Mouse (Mus musculus): ENCODE measurements around the gene Plcb2. TPM values are rescaled to one million over a fixed set of nuclear protein-coding genes. Genes with fewer than 3 reads are reported as not detected.

The Plcb2 gene
- polyA plus RNA-seq, 1 experiment from 2014 or later: 1.5 TPM

GRCm38 (mm10) chr2:118686693-118687092, 41.5 kb downstream of the Plcb2 start:
- no peak overlapping the region for H3K27ac ChIP-seq (ENCODE audit: low read depth)
- DNase-seq (no peak), ATAC-seq (ENCODE audit: insufficient read depth) (no peak)
- H3K27me3 ChIP-seq (ENCODE audit: insufficient read depth, low read length): no peaks in the 10 kb centered on the region
- H3K4me2 ChIP-seq: no peak overlapping the region
- no peaks in the 10 kb centered on the region for H3K9me3 ChIP-seq (ENCODE audit: low read depth, low read length)
- no peaks in the 10 kb centered on the region for H3K4me1 ChIP-seq (ENCODE audit: insufficient read depth)
- TF ChIP-seq CTCF (IDR thresholded peaks at IDR 0.05; ENCODE audit: low read depth): no peak
- H3K36me3 ChIP-seq (ENCODE audit: insufficient read depth): no peaks in the 10 kb centered on the region
- H3K4me3 ChIP-seq (ENCODE audit: low read depth, low read length): no peak overlapping the region
- H3K9ac ChIP-seq: no peak overlapping the region
- 49% methylated on average over 8 of the region's 8 CpGs for WGBS

- Histone ChIP-seq H3K27ac (ENCODE audit: low read depth) (no peak overlapping the region), H3K27me3 (ENCODE audit: insufficient read depth, low read length) (no peaks in the 10 kb centered on the region), H3K36me3 (ENCODE audit: insufficient read depth) (no peaks in the 10 kb centered on the region), H3K4me3 (ENCODE audit: low read depth, low read length) (no peak overlapping the region), H3K9ac (no peak overlapping the region), H3K4me2 (no peak overlapping the region), H3K4me1 (ENCODE audit: insufficient read depth) (no peaks in the 10 kb centered on the region), H3K9me3 (ENCODE audit: low read depth, low read length) (no peaks in the 10 kb centered on the region)
- 74% methylated on average over 4 of the region's 4 CpGs for whole genome bisulfite sequencing
- TF ChIP-seq CTCF (IDR thresholded peaks at IDR 0.05; ENCODE audit: low read depth): no peak
- DNase-seq: no peak
- no peak for ATAC-seq (ENCODE audit: insufficient read depth)
Observed at GRCm38 (mm10) chr2:118685088-118685487, 43.1 kb downstream of the Plcb2 start.

- Histone ChIP-seq H3K4me2 (no peak overlapping the region), H3K27me3 (ENCODE audit: insufficient read depth, low read length) (peaks cover 13% of the 10 kb centered on the region), H3K9ac (no peak overlapping the region), H3K36me3 (ENCODE audit: insufficient read depth) (no peaks in the 10 kb centered on the region), H3K4me3 (ENCODE audit: low read depth, low read length) (no peak overlapping the region), H3K4me1 (ENCODE audit: insufficient read depth) (0 out of 2 replicates have a peak, but pooled peaks cover under 1% of the 10 kb centered on the region), H3K27ac (ENCODE audit: low read depth) (no peak overlapping the region), H3K9me3 (ENCODE audit: low read depth, low read length) (no peaks in the 10 kb centered on the region)
- DNase-seq (peak; percentile 51), ATAC-seq (ENCODE audit: insufficient read depth) (peak; percentile 39; the same call in 1 of the 2 replicates)
- WGBS: 29% methylated on average over 8 of the region's 8 CpGs
- no peak for TF ChIP-seq CTCF (IDR thresholded peaks at IDR 0.05; ENCODE audit: low read depth)
Observed at GRCm38 (mm10) chr2:118682544-118683260, 45.5 kb downstream of the Plcb2 start.

- Histone ChIP-seq H3K4me2 (no peak overlapping the region), H3K27me3 (ENCODE audit: insufficient read depth, low read length) (peaks cover 30% of the 10 kb centered on the region), H3K36me3 (ENCODE audit: insufficient read depth) (no peaks in the 10 kb centered on the region), H3K4me1 (ENCODE audit: insufficient read depth) (0 out of 2 replicates have a peak, but pooled peaks cover 7% of the 10 kb centered on the region), H3K27ac (ENCODE audit: low read depth) (no peak overlapping the region), H3K9ac (no peak overlapping the region), H3K9me3 (ENCODE audit: low read depth, low read length) (no peaks in the 10 kb centered on the region), H3K4me3 (ENCODE audit: low read depth, low read length) (no peak overlapping the region)
- DNase-seq (no peak), ATAC-seq (ENCODE audit: insufficient read depth) (no peak)
- WGBS: 79% methylated on average over 6 of the region's 6 CpGs
- TF ChIP-seq CTCF (IDR thresholded peaks at IDR 0.05; ENCODE audit: low read depth): no peak
Observed at GRCm38 (mm10) chr2:118680926-118681325, 47.3 kb downstream of the Plcb2 start.

- H3K4me1 ChIP-seq (ENCODE audit: insufficient read depth): 0 out of 2 replicates have a peak, but pooled peaks cover 7% of the 10 kb centered on the region
- ATAC-seq (ENCODE audit: insufficient read depth): no peak
- H3K9me3 ChIP-seq (ENCODE audit: low read depth, low read length): no peaks in the 10 kb centered on the region
- H3K27me3 ChIP-seq (ENCODE audit: insufficient read depth, low read length): peaks cover 42% of the 10 kb centered on the region
- H3K9ac ChIP-seq: no peak overlapping the region
- H3K4me2 ChIP-seq: no peak overlapping the region
- H3K27ac ChIP-seq (ENCODE audit: low read depth): no peak overlapping the region
- TF ChIP-seq CTCF (IDR thresholded peaks at IDR 0.05; ENCODE audit: low read depth): no peak
- H3K4me3 ChIP-seq (ENCODE audit: low read depth, low read length): no peak overlapping the region
- no peaks in the 10 kb centered on the region for H3K36me3 ChIP-seq (ENCODE audit: insufficient read depth)
- DNase-seq: no peak
- 53% methylated on average over 3 of the region's 3 CpGs for WGBS
Observed at GRCm38 (mm10) chr2:118679577-118679976, 48.7 kb downstream of the Plcb2 start.

- peaks cover 57% of the 10 kb centered on the region for H3K27me3 ChIP-seq (ENCODE audit: insufficient read depth, low read length)
- H3K4me3 ChIP-seq (ENCODE audit: low read depth, low read length): peak overlapping the region; percentile 49
- DNase-seq: peak; percentile 33
- H3K36me3 ChIP-seq (ENCODE audit: insufficient read depth): no peaks in the 10 kb centered on the region
- TF ChIP-seq CTCF (IDR thresholded peaks at IDR 0.05; ENCODE audit: low read depth): no peak
- ATAC-seq (ENCODE audit: insufficient read depth): peak; percentile 33; the same call in 1 of the 2 replicates
- H3K4me1 ChIP-seq (ENCODE audit: insufficient read depth): 0 out of 2 replicates have a peak, but pooled peaks cover 7% of the 10 kb centered on the region
- H3K9me3 ChIP-seq (ENCODE audit: low read depth, low read length): no peaks in the 10 kb centered on the region
- H3K27ac ChIP-seq (ENCODE audit: low read depth): no peak overlapping the region
- 5% methylated on average over 4 of the region's 4 CpGs for WGBS
- H3K4me2 ChIP-seq: peak overlapping the region; percentile 92
- peak overlapping the region; percentile 48 for H3K9ac ChIP-seq
Observed at GRCm38 (mm10) chr2:118677817-118678216, 50.4 kb downstream of the Plcb2 start.

GRCm38 (mm10) chr2:118676839-118677741, 51.1 kb downstream of the Plcb2 start:
- Histone ChIP-seq H3K27ac (ENCODE audit: low read depth) (no peak overlapping the region), H3K4me1 (ENCODE audit: insufficient read depth) (0 out of 2 replicates have a peak, but pooled peaks cover 7% of the 10 kb centered on the region), H3K4me2 (peak overlapping the region; percentile 92), H3K27me3 (ENCODE audit: insufficient read depth, low read length) (peaks cover 57% of the 10 kb centered on the region), H3K4me3 (ENCODE audit: low read depth, low read length) (peak overlapping the region; percentile 49), H3K9ac (peak overlapping the region; percentile 48), H3K9me3 (ENCODE audit: low read depth, low read length) (no peaks in the 10 kb centered on the region), H3K36me3 (ENCODE audit: insufficient read depth) (no peaks in the 10 kb centered on the region)
- WGBS: under 1% methylated on average over 89 of the region's 89 CpGs
- no peak for TF ChIP-seq CTCF (IDR thresholded peaks at IDR 0.05; ENCODE audit: low read depth)
- DNase-seq: peak; percentile 67
- ATAC-seq (ENCODE audit: insufficient read depth): peak; percentile 48
